Mouse (Mus musculus) erythroblast, adult 5-6 weeks (primary cell): ENCODE measurements around the gene Ube2e1. TPM values are rescaled to one million over a fixed set of nuclear protein-coding genes. Genes with fewer than 3 reads are reported as not detected.
"Not testable (repeated sequence)": the region's sequence is repeated elsewhere in the genome, so short reads cannot be mapped to it uniquely, and the experiment has no call there.

Source experiments
- ATAC-seq: replicated peaks from 2 replicates; pipeline ENCODE4 v1.8.0; 2016; ENCODE audit warnings: moderate number of reproducible peaks, mild to moderate bottlenecking, moderate TSS enrichment, inconsistent platforms; ENCODE audit not compliant: poor library complexity, low FRiP score, severe bottlenecking
- total RNA-seq, 2 experiments: library from RNA; stranded (forward) in 1 of 2; stranded (reverse) in 1 of 2; fragments of 150-400 nt in 1 of 2; fragments of 200-764, 138-1000 nt in 1 of 2; gene quantifications; 2 replicates each; pipeline versions ENCODE4 v1.2.3 to v1.2.4; 2015 to 2017; ENCODE audit warnings: low replicate concordance in 2 of 2

Gene Ube2e1
- total RNA-seq, 2 experiments from 2014 or later = 7.0 to 12.3 TPM

DNA sequence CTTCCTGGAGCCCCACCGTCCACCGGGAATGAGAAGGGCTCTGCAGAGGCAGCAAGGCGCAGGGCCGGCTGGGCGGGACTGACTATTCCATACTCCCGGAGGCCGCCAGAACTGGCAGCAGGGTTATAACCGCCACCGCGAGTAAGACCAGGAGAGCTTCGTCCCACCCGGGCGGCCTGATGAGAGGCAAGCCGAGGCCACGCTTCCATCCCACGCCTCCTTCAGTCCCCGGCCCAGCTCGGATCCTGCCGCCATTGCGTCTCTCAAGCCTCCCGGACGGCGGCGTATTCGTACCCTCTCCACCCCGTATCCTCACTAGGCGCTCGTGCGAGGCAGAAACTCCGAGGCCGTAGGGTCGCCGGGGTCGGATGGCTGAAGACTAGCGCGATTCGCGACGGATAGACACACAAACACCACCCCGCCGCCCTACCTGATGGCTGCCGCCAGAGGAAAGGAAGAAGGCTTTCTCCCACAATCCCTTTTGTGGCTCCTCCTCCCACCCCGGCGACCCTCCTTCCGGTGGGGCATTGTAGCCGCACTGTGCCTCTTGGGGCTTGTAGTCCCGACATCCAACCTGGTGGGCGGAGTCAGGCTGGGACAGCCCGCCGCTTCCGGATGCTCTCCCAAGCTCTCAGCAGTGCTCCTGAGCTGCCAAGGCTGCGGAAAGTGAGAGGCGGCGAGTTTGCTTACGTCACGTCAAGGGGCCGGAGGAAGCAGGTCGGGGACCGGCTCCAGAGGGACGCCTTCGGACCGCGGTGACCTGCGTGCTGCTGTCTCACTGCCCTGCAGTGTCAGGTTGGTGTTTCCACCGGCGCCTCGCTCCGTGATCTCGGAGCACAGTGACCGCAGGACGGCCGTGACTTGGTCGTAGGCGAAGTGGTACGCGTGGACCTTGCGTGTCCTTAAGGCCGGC is 60.9 kb downstream of the Ube2e1 start, which contains the start of the genes Nkiras1 and Rpl15:
Gene Nkiras1, plus strand, starts transcription at position 608 of the 913 bp plus-strand sequence.
Gene Rpl15, minus strand, starts transcription at position 863 of the 913 bp plus-strand sequence.
- ATAC-seq = peak; percentile 98

DNA sequence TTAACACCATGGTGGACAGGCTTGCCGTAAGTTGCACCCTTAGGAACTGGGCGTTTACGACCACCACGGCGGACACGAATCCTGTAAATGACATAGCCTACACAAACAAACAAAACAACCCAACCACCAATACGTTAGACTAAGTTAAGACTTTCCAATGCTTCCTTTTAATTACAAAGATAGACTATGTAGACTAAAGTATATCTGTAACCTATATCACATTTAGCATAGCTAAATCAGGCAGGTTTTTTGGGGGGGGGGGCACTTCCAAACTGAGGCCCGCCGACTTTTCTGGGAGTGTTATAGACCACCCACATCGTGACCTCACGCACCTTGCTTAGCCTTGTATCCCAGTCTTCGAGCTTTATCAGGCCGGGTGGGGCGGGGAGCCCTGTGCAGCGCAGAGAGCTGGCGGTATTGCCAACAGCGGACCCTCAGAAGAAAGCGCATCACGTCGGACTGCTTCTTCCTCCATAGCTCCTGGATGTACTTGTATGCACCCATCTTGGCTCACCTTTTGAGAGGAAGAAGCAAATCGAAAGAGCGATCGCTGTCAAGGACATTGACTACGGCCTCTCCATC is 61.6 kb downstream of the Ube2e1 start:
- ATAC-seq = not testable (repeated sequence)

DNA sequence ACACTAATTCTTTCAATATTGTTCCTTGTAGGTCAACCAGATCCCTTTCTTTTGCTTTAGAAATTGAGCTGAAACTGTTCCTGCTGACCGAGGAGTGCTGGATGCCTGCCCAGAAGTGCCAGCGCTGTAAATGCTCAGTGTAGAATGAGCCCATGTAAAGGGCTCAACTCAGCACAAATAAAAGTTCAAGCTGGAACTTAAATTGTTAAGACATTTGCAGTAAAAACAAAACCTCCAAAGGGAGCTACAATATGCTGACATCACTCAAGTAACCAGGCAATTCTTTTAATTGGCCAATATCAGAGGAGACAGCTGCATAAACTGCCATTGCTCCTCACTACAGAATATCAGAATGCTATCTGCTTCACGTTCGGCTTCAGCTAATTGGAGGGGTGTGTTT is 68.2 kb downstream of the Ube2e1 start:
- no peak for ATAC-seq

DNA sequence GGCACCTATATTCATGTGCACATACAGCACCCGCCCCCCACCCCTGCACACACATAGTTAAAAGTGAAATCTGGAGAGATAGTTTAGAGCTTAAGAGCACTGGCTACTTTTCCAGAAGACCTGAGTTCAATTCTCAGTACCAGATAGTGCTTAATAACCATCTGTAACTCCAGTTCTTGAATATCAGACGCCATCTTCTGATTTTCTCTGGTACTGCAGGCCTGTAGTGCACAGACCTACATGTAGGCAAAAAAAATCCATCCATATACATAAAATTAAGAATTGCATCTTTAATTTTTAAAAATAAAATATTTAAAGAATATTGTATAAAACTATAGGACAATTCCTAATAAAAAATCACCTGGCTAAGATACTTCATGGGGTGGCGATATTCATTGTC is 70.5 kb downstream of the Ube2e1 start:
- ATAC-seq = no peak

DNA sequence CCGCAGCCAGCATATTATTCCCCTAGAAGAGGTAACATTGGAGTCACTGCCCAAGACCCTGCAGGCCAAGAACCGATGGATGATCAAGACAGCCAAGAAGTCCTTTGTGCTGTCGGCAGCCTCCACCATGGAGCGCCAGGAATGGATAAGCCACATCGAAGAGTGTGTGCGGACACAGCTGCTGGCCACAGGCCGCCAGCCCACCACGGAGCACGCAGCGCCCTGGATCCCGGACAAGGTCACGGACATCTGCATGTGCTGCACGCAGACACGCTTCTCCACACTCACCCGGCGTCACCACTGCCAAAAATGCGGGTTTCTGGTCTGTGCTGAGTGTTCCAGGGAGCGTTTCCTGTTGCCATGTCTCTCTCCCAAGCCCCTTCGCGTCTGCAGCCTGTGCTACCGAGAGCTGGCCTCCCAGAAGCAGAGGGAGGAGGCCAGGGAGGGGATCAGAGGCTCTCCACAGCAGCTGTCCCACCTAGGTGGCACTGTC is 89.0 kb downstream of the Ube2e1 start:
- no peak for ATAC-seq

DNA sequence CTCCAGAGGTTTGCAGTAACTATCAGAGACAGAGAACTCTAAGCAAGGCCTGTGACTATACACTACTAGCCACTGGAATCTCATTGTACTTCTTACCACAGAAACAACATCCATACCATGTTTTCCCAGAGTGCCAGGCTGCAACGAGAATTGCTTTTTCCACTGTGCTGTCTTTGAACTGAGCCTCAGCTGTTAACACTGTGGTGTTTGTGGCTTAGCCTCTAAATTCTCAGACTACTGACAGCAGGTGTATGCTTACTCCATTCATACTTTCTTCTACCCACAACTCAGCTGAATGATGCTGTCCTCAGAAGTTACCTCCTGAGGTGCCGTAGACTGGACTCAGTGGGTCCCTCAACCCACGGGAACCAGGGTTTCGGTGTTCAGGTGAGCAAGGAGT is 89.9 kb downstream of the Ube2e1 start:
- no peak for ATAC-seq

DNA sequence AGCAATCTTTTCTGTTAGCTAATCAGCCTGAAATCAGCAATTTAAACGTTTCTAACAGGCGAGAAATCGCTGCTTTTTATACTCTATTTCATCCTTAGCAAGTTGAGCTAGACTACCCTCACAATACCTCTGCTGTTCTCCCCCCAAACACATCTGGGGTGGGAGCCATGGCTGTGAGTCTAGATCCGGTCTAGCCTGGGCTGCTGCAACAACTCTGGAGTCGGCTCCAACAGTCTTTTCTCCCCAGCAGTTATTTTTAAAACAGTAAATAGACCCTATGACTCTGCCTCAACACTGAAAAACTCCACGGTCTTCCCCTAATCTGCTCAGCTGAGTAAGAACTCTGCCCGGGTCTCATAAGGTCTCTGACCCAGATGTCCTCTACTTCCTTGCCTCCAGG is 91.5 kb downstream of the Ube2e1 start:
- ATAC-seq = no peak

DNA sequence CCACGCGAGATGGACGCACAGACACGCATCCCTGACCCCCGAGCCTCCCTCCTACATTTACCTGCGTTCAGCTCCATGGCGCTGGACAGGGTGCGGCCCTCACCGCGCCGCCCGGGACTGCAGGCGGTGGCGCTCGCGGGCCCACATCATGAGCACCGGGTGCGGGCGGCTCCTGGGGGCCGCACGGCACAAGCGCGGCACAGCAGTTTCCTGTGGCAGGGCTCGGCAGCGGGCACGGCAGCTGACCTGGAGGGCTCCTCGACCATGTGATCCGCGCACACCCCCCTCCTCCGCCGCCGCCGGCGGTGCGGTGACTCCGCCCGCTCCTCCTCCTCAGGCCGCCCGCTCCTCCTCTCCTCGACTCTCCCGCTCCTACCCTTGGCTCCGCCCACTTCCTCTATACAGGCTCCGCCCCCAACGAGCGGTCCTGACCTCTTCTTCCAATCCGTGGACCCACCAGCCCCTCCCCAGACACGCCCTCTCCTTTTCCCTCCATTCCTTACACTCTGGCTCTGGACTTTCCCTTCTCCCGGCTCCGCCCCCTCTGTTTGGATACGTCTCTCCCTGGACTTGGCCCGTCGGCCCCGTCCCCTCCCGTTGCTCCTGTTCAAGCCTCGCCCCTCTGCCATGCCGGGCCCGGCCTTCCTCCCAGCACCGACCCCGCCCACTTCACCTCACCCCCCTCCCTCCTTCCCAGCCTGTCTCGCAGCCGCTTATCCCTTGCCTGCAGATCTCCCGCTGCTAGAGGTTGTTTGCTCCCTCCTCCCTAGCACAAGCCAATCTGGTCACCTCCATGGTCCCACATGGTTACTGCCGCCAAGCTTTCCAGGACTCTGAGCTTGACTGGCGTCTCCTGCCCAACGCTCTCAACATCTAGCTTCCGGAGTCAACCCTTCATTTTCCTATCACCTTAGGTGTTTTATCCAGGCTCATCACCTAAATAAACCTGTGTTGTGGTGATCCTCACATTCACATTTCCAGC is 92.6 kb downstream of the Ube2e1 start, which contains the start of gene Nr1d2:
Gene Nr1d2, minus strand, starts transcription at position 378 of the 982 bp plus-strand sequence.
- peak; percentile 77 for ATAC-seq

DNA sequence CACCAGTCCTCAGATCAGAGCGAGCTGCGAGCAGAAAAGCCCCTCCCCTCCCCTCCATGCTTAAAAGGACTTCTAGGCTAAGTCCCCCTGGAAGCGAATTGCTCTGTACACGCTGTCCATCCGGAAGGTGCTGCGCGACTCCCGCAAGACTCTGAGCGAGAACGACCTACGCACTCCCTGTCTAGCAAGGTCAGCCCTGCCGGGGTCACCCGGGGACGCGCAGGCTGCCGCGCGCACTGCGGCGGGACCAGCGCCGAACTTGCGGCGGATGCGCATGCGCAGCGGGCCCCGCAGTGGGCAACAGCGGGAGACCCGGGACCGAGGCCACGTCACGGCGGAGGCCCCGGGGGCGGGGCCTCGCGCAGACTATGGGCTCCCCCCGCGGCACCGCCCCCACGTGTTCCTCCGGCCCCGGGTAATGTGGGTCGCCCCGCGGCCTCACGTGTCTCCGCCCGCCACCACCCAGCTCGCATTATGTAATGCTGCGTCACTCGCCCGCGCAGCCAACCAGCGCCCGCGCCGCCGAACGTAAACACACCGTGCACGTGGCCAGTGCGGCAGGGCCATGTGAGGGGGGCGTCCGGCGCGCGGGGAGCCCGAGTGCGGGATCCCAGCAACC is 93.4 kb downstream of the Ube2e1 start:
- ATAC-seq = peak; percentile 92

DNA sequence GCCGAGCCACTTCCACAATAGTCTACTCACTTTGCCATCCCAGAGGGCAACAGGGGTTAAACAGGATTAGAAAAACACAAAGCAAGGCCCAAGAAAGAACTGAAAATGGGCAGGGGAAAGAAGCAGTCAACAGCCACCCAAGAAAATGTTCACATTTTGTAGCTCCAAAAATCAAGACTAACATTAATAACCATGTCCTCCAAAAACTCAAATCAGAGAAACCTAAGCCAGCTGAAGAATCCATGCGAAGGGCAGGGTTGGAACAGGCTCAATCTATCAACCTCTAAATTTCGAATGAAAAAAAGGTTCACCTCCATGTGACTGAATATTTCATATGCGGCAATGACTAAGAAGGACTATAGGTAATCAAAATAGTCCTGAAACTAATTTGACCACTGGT is 94.3 kb downstream of the Ube2e1 start:
- ATAC-seq = no peak

DNA sequence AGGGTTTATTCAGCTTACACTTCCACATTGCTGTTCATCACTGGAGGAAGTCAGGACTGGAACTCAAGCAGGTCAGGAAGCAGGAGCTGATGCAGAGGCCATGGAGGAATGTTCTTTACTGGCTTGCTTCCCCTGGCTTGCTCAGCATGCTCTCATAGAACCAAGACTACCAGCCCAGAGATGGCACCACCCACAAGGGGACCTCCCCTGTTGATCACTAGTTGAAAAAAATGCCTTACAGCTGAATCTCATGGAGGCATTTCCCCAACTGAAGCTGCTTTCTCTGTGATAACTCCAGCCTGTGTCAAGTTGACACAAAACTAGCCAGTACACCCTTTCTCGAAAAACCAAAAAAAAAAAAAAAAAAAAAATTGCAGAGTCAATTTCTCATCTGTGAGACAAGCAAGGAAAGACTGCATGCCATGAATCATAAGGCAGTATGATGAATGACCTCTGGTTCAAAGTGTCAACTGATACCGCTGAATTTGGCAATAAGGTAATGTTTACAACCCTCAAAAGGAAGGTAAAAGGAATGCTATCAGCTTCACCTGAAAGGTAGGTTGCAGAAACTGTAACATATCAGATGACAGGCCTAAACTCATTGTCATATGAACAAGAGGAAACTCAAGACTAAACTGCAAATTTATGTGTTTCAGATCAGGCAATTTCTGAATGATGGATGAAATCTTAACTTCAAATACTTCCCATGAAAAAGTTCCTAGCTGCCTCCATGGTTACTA is 95.0 kb downstream of the Ube2e1 start:
- not testable (repeated sequence) for ATAC-seq

DNA sequence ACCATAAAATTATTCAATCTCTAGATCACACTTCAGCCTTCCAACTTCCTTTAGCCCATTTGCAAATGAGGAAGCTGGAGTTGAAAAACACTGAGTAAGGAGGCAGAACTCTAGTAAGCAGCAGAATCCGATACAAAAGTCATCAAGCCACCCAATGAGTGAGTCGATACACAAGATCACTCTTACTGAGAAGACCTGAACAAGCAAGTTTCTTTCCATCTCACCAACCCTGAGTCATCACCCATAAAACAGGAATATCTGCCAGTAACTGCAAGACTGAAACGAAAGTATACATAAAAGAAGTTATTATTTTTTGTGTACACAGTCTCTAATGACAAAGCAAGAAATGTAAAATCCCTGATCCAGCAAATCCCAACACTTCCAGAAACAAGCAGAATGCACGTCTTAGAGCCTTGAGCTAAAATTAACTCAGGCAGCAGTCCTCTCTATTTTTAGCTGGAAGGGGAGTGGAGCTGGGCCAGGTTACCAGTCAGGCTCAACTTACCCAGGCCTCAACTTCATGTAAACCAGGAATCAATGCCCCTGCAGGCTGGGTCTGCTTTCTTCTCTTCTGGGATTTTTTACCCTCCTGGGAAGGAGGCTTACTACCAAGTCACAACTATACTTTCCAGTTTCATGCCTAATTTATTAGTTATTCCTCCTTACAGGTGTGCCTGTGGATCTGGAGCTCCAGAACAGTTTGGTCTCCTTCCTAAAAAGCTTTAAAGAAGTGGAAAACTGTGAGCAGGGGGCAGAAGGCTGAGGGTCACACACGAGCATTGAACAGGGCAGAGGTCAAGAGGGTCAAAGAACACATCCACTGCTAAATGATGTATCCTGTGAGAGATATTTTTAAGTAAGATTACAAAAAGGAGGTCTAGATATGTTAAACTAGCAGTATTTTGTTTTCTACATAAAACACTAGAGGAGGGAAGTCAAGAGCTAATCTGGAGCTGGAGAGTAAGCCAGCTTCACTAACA is 97.4 kb downstream of the Ube2e1 start:
- no peak for ATAC-seq

DNA sequence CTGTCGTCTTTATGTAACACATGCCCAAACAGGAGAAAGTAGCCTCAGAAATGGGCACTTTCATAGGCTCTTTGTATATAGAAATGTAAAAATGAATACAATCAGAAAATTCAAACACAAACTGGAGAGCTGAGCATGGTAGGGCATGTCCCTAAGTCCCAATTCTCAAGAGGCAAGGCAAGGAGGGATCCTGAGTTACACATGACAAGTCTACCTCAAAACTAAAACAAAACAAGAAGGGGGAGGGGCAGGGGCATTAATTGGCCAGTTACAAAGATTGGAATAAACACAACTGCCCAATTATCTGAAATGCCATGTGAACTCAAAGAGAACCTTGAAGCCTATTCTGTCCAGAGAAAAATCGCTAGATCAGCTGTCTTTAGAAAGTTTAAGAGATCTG is 98.6 kb downstream of the Ube2e1 start:
- ATAC-seq = no peak

Other genes with a start within 250 kb of the Ube2e1 start
- 2.9 TPM in 1 of 2 replicates, not detected in the other for gene Nr1d2, start 92.7 kb downstream of the Ube2e1 start, total RNA-seq (2015; ENCODE audit: low replicate concordance)
- 2.0 and 2.5 TPM in 2 replicates for gene Nr1d2, start 92.7 kb downstream of the Ube2e1 start, total RNA-seq (2017; ENCODE audit: low replicate concordance)
- gene Nkiras1, start 60.7 kb downstream of the Ube2e1 start, total RNA-seq (2015; ENCODE audit: low replicate concordance) = 0.21 TPM in 1 of 2 replicates, not detected in the other
- gene Nkiras1, start 60.7 kb downstream of the Ube2e1 start, total RNA-seq (2017; ENCODE audit: low replicate concordance) = 2.4 and 3.5 TPM in 2 replicates
- 481 and 533 TPM in 2 replicates for gene Rpl15, start 60.5 kb downstream of the Ube2e1 start, total RNA-seq (2015; ENCODE audit: low replicate concordance)
- gene Rpl15, start 60.5 kb downstream of the Ube2e1 start, total RNA-seq (2017; ENCODE audit: low replicate concordance) = 416 and 508 TPM in 2 replicates